Mouse (Mus musculus): ENCODE measurements around the gene Sytl1. TPM values are rescaled to one million over a fixed set of nuclear protein-coding genes. Genes with fewer than 3 reads are reported as not detected.

Gene Sytl1
- polyA plus RNA-seq, 1 experiment from 2014 or later = 0.84 TPM

GRCm38 (mm10) chr4:133281513-133281912, 18.6 kb upstream of the Sytl1 start:
- Histone ChIP-seq H3K27me3 (ENCODE audit: insufficient read depth, low read length) (no peaks in the 10 kb centered on the region), H3K4me2 (peak overlapping the region; percentile 24), H3K9ac (no peak overlapping the region), H3K4me3 (ENCODE audit: low read depth, low read length) (no peak overlapping the region), H3K36me3 (ENCODE audit: insufficient read depth) (no peaks in the 10 kb centered on the region), H3K27ac (ENCODE audit: low read depth) (peak overlapping the region; percentile 86), H3K9me3 (ENCODE audit: low read depth, low read length) (no peaks in the 10 kb centered on the region), H3K4me1 (ENCODE audit: insufficient read depth) (peaks cover 13% of the 10 kb centered on the region)
- ATAC-seq (ENCODE audit: insufficient read depth) = no peak
- 16% methylated on average over 7 of the region's 7 CpGs for WGBS
- DNase-seq = peak; percentile 16
- no peak for TF ChIP-seq CTCF (IDR thresholded peaks at IDR 0.05; ENCODE audit: low read depth)

- no peak for ATAC-seq (ENCODE audit: insufficient read depth)
- DNase-seq = no peak
- Histone ChIP-seq H3K4me2 (peak overlapping the region; percentile 81), H3K4me3 (ENCODE audit: low read depth, low read length) (no peak overlapping the region), H3K4me1 (ENCODE audit: insufficient read depth) (peaks cover 15% of the 10 kb centered on the region), H3K9me3 (ENCODE audit: low read depth, low read length) (no peaks in the 10 kb centered on the region), H3K27ac (ENCODE audit: low read depth) (peak overlapping the region; percentile 91), H3K36me3 (ENCODE audit: insufficient read depth) (peaks cover 9% of the 10 kb centered on the region; the same call in 1 of the 2 replicates), H3K9ac (no peak overlapping the region), H3K27me3 (ENCODE audit: insufficient read depth, low read length) (no peaks in the 10 kb centered on the region)
- 79% methylated on average over 3 of the region's 3 CpGs for WGBS
- no peak for TF ChIP-seq CTCF (IDR thresholded peaks at IDR 0.05; ENCODE audit: low read depth)
Observed at GRCm38 (mm10) chr4:133278482-133278881, 15.6 kb upstream of the Sytl1 start.

GRCm38 (mm10) chr4:133278067-133278466, 15.2 kb upstream of the Sytl1 start:
- ATAC-seq (ENCODE audit: insufficient read depth) (no peak; the same call in 1 of the 2 replicates), DNase-seq (no peak)
- H3K4me1 ChIP-seq (ENCODE audit: insufficient read depth) = peaks cover 15% of the 10 kb centered on the region
- H3K9ac ChIP-seq = peak overlapping the region; percentile 88
- WGBS = 21% methylated on average over 6 of the region's 6 CpGs
- H3K36me3 ChIP-seq (ENCODE audit: insufficient read depth) = peaks cover 9% of the 10 kb centered on the region; the same call in 1 of the 2 replicates
- H3K9me3 ChIP-seq (ENCODE audit: low read depth, low read length) = no peaks in the 10 kb centered on the region
- H3K27me3 ChIP-seq (ENCODE audit: insufficient read depth, low read length) = no peaks in the 10 kb centered on the region
- peak overlapping the region; percentile 81 for H3K4me2 ChIP-seq
- TF ChIP-seq CTCF (IDR thresholded peaks at IDR 0.05; ENCODE audit: low read depth) = no peak
- peak overlapping the region; percentile 79 for H3K4me3 ChIP-seq (ENCODE audit: low read depth, low read length)
- peak overlapping the region; percentile 91 for H3K27ac ChIP-seq (ENCODE audit: low read depth)

GRCm38 (mm10) chr4:133277104-133278026, 14.5 kb upstream of the Sytl1 start, which contains the start of gene Tmem222:
Tmem222 (minus strand) TSS chr4:133277792.
- Histone ChIP-seq H3K9me3 (ENCODE audit: low read depth, low read length) (no peaks in the 10 kb centered on the region), H3K4me3 (ENCODE audit: low read depth, low read length) (peak within 1 kb of the TSS; percentile 79), H3K27me3 (ENCODE audit: insufficient read depth, low read length) (no peaks in the 10 kb centered on the region), H3K4me2 (peak within 1 kb of the TSS; percentile 81), H3K27ac (ENCODE audit: low read depth) (peak within 1 kb of the TSS; percentile 91), H3K9ac (peak within 1 kb of the TSS; percentile 88), H3K4me1 (ENCODE audit: insufficient read depth) (peaks cover 11% of the 10 kb centered on the region), H3K36me3 (ENCODE audit: insufficient read depth) (peaks cover 9% of the 10 kb centered on the region; the same call in 1 of the 2 replicates)
- WGBS = under 1% methylated on average over 73 of the region's 73 CpGs
- ATAC-seq (ENCODE audit: insufficient read depth) (peak; percentile 93), DNase-seq (peak; percentile 98)
- TF ChIP-seq CTCF (IDR thresholded peaks at IDR 0.05; ENCODE audit: low read depth) = no peak

GRCm38 (mm10) chr4:133270929-133271328, 8.0 kb upstream of the Sytl1 start:
- Histone ChIP-seq H3K27ac (ENCODE audit: low read depth) (no peak overlapping the region), H3K9me3 (ENCODE audit: low read depth, low read length) (no peaks in the 10 kb centered on the region), H3K4me1 (ENCODE audit: insufficient read depth) (no peaks in the 10 kb centered on the region), H3K36me3 (ENCODE audit: insufficient read depth) (peaks cover 51% of the 10 kb centered on the region), H3K4me3 (ENCODE audit: low read depth, low read length) (no peak overlapping the region), H3K27me3 (ENCODE audit: insufficient read depth, low read length) (no peaks in the 10 kb centered on the region), H3K4me2 (no peak overlapping the region), H3K9ac (no peak overlapping the region)
- DNase-seq (no peak), ATAC-seq (ENCODE audit: insufficient read depth) (no peak)
- 88% methylated on average over 9 of the region's 9 CpGs for WGBS
- no peak for TF ChIP-seq CTCF (IDR thresholded peaks at IDR 0.05; ENCODE audit: low read depth)

GRCm38 (mm10) chr4:133269596-133269995, 6.7 kb upstream of the Sytl1 start:
- no peak overlapping the region for H3K4me2 ChIP-seq
- peaks cover 59% of the 10 kb centered on the region for H3K36me3 ChIP-seq (ENCODE audit: insufficient read depth)
- DNase-seq (no peak), ATAC-seq (ENCODE audit: insufficient read depth) (no peak)
- no peak overlapping the region for H3K4me3 ChIP-seq (ENCODE audit: low read depth, low read length)
- no peak overlapping the region for H3K27ac ChIP-seq (ENCODE audit: low read depth)
- no peaks in the 10 kb centered on the region for H3K27me3 ChIP-seq (ENCODE audit: insufficient read depth, low read length)
- 92% methylated on average over 3 of the region's 3 CpGs for WGBS
- no peaks in the 10 kb centered on the region for H3K4me1 ChIP-seq (ENCODE audit: insufficient read depth)
- TF ChIP-seq CTCF (IDR thresholded peaks at IDR 0.05; ENCODE audit: low read depth) = no peak
- H3K9me3 ChIP-seq (ENCODE audit: low read depth, low read length) = no peaks in the 10 kb centered on the region
- no peak overlapping the region for H3K9ac ChIP-seq

GRCm38 (mm10) chr4:133268931-133269330, 6.0 kb upstream of the Sytl1 start:
- WGBS = 84% methylated on average over 3 of the region's 3 CpGs
- no peaks in the 10 kb centered on the region for H3K9me3 ChIP-seq (ENCODE audit: low read depth, low read length)
- H3K4me2 ChIP-seq = no peak overlapping the region
- peaks cover 58% of the 10 kb centered on the region for H3K36me3 ChIP-seq (ENCODE audit: insufficient read depth)
- DNase-seq (no peak), ATAC-seq (ENCODE audit: insufficient read depth) (no peak)
- no peak for TF ChIP-seq CTCF (IDR thresholded peaks at IDR 0.05; ENCODE audit: low read depth)
- no peaks in the 10 kb centered on the region for H3K4me1 ChIP-seq (ENCODE audit: insufficient read depth)
- H3K4me3 ChIP-seq (ENCODE audit: low read depth, low read length) = no peak overlapping the region
- H3K27me3 ChIP-seq (ENCODE audit: insufficient read depth, low read length) = no peaks in the 10 kb centered on the region
- H3K9ac ChIP-seq = no peak overlapping the region
- H3K27ac ChIP-seq (ENCODE audit: low read depth) = no peak overlapping the region

All from lung, embryonic 14.5 days (tissue).